Mouse (Mus musculus): Measurements from ENCODE around the gene Eef1akmt2.

DNA sequence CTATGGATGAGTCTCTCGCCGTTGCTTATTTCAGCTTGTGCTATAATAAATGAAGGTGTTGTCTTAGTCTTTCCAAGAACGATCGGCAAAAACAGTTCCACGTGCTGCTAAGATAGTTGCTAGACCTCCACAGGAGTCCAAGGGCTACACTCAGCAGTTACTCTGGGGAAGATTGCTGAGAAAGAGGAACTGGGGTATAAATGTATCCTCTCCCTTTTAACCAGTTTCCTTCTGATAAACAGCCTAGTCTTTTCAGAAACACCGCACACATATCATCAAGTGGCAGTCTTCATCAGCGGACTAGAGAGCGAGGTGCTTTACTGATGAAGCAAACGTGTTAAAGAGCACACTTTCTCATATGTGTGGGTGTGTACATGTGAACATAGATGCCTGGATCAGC lies 13.8 kb upstream of the Eef1akmt2 start:
- TF ChIP-seq CTCF (IDR thresholded peaks at IDR 0.05; ENCODE audit: extremely low read depth, insufficient read depth, low read length) (no peak), POLR2A (IDR thresholded peaks at IDR 0.05; ENCODE audit: extremely low read depth, insufficient read depth, low read length) (no peak)

All from cortical plate, adult 2 months (tissue).